Mouse (Mus musculus) liver, embryonic 13.5 days (tissue): Measurements from ENCODE around the gene Tsnax. TPM values are rescaled to one million over a fixed set of nuclear protein-coding genes. Genes with fewer than 3 reads are reported as not detected.

Experiments used
- ATAC-seq: fragments of 200-750 bp; cut with Nextera tagmentation; 2 replicates; pipeline ENCODE4 v1.8.0; 2017; ENCODE audit warnings: low read depth, mild to moderate bottlenecking, moderate number of reproducible peaks, moderate library complexity
- DNase-seq: peaks from one replicate; pipeline ENCODE4 v3.0.0; 2022
- H3K27ac ChIP-seq: fragments of 300-500 bp; sonication (generic); 2 replicates; pipeline ENCODE4 v1.5.1; 2015; ENCODE audit warnings: moderate library complexity, mild to moderate bottlenecking, inconsistent platforms
- H3K27me3 ChIP-seq: fragments of 300-500 bp; sonication (generic); 2 replicates; pipeline ENCODE4 v1.6.1; 2015; ENCODE audit warnings: mild to moderate bottlenecking, inconsistent platforms
- H3K36me3 ChIP-seq: fragments of 300-500 bp; sonication (generic); 2 replicates; pipeline ENCODE4 v1.6.1; 2015; ENCODE audit warnings: mild to moderate bottlenecking, inconsistent platforms
- H3K4me1 ChIP-seq: fragments of 300-500 bp; sonication (generic); replicated peaks from 2 replicates; pipeline ENCODE4 v1.6.1; 2015; ENCODE audit warnings: inconsistent platforms
- H3K4me2 ChIP-seq: fragments of 300-500 bp; sonication (generic); 2 replicates; pipeline ENCODE4 v1.6.1; 2015; ENCODE audit warnings: inconsistent platforms, mild to moderate bottlenecking, moderate library complexity
- H3K4me3 ChIP-seq: fragments of 300-500 bp; sonication (generic); replicated peaks from 2 replicates; pipeline ENCODE4 v1.5.1; 2015; ENCODE audit warnings: mild to moderate bottlenecking, inconsistent platforms
- H3K9ac ChIP-seq: fragments of 300-500 bp; sonication (generic); 2 replicates; pipeline ENCODE4 v1.6.1; 2015; ENCODE audit warnings: mild to moderate bottlenecking, inconsistent platforms
- H3K9me3 ChIP-seq: fragments of 300-500 bp; sonication (generic); replicated peaks from 2 replicates; pipeline ENCODE4 v1.6.1; 2016; ENCODE audit warnings: inconsistent platforms
- WGBS: fragments of 180-500 bp; shearing (Covaris S2); methylation state at CpG from one replicate; pipeline ENCODE4 v1.1.7; 2015; ENCODE audit not compliant: insufficient replicate concordance; 5-methylcytosine and 5-hydroxymethylcytosine counted together
- polyA plus RNA-seq: library from polyadenylated mRNA; unstranded; fragments of >200 nt; fragmentation: Nextera tagmentation; extraction: Ambion mirVana; gene quantifications from 2 replicates; pipeline ENCODE4 v1.2.1, GENCODE M21; 2015

Tsnax gene
- polyA plus RNA-seq, 1 experiment from 2014 or later, result 53.0 TPM

- ATAC-seq, result no peak
- H3K36me3 ChIP-seq, result no peaks in the 10 kb centered on the region
- DNase-seq, result no peak
- H3K9me3 ChIP-seq, result no peaks in the 10 kb centered on the region
- H3K27ac ChIP-seq, result no peak overlapping the region
- no peak overlapping the region for H3K4me3 ChIP-seq
- H3K4me2 ChIP-seq, result no peak overlapping the region
- peaks cover 7% of the 10 kb centered on the region; the same call in 1 of the 2 replicates for H3K4me1 ChIP-seq
- H3K9ac ChIP-seq, result no peak overlapping the region
- WGBS, result 17% methylated on average over 6 of the region's 6 CpGs
- 0 out of 2 replicates have a peak, but pooled peaks cover 17% of the 10 kb centered on the region for H3K27me3 ChIP-seq
Observed at GRCm38 (mm10) chr8:124991668-124991926, 21.2 kb upstream of the Tsnax start.

- Histone ChIP-seq H3K4me3 (no peak overlapping the region), H3K4me2 (no peak overlapping the region), H3K9ac (no peak overlapping the region), H3K27me3 (0 out of 2 replicates have a peak, but pooled peaks cover 13% of the 10 kb centered on the region), H3K4me1 (peaks cover 7% of the 10 kb centered on the region; the same call in 1 of the 2 replicates), H3K9me3 (0 out of 2 replicates have a peak, but pooled peaks cover 6% of the 10 kb centered on the region), H3K27ac (no peak overlapping the region), H3K36me3 (no peaks in the 10 kb centered on the region)
- no peak for DNase-seq
- no peak for ATAC-seq
- 47% methylated on average over 2 of the region's 2 CpGs for WGBS
Observed at GRCm38 (mm10) chr8:124995776-124996175, 17.0 kb upstream of the Tsnax start.

DNA sequence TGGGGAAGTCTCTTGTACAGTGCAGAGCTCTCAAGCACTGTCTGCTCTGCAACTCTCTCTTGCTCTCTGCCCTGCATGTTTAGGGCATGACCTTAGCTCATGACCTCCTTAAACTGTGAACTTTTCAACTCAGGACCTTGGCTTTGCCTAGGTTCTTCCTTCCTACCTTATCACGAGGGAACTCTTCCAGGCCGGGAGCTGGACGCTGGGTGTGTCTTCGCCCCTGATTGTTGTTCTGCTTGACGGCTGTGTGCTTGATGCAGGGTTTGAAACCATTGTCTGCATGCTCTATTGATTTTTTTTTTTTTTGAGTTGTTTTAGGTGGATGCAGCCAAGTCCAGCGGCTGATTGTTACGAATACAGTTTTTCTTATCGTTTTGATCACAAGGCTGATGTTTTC is 11.3 kb downstream of the Tsnax start:
- Histone ChIP-seq H3K4me2 (no peak overlapping the region), H3K4me1 (no peaks in the 10 kb centered on the region), H3K27me3 (no peaks in the 10 kb centered on the region), H3K4me3 (no peak overlapping the region), H3K9ac (no peak overlapping the region), H3K9me3 (no peaks in the 10 kb centered on the region), H3K36me3 (peaks cover 62% of the 10 kb centered on the region), H3K27ac (no peak overlapping the region)
- WGBS, result 77% methylated on average over 8 of the region's 8 CpGs
- ATAC-seq (no peak), DNase-seq (no peak)

GRCm38 (mm10) chr8:125027211-125027610 is 14.4 kb downstream of the Tsnax start:
- Histone ChIP-seq H3K4me2 (no peak overlapping the region), H3K36me3 (peaks cover 80% of the 10 kb centered on the region), H3K4me1 (peaks cover 12% of the 10 kb centered on the region), H3K9ac (no peak overlapping the region), H3K27ac (no peak overlapping the region), H3K4me3 (no peak overlapping the region), H3K27me3 (no peaks in the 10 kb centered on the region), H3K9me3 (no peaks in the 10 kb centered on the region)
- WGBS, result 86% methylated on average over 3 of the region's 3 CpGs
- DNase-seq, result no peak
- no peak for ATAC-seq

- Histone ChIP-seq H3K4me2 (no peak overlapping the region), H3K27me3 (no peaks in the 10 kb centered on the region), H3K9ac (no peak overlapping the region), H3K4me3 (no peak overlapping the region), H3K36me3 (peaks cover 89% of the 10 kb centered on the region), H3K9me3 (no peaks in the 10 kb centered on the region), H3K27ac (no peak overlapping the region), H3K4me1 (peaks cover 12% of the 10 kb centered on the region)
- ATAC-seq (no peak), DNase-seq (no peak)
- WGBS, result 75% methylated on average over 5 of the region's 5 CpGs
Observed at GRCm38 (mm10) chr8:125028841-125029240, 16.0 kb downstream of the Tsnax start.

DNA sequence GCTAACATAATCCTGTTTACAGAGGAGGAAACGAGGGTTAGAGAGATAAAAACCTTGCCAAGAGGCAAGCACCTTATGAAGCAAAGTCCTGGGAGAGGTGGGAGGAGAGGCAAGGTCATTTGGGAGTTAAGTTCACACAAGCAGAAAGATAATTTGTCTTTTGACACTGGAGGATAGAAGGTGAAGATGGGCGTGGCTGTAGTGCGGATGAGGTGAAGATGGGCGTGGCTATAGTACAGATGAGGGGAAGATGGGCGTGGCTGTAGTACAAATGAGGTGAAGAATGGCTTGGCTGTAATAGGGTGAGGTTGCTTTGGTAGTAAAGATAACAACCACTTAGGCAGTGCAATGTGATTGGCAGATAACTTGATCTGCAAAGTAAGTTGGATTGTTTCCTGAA is 18.5 kb downstream of the Tsnax start:
- Histone ChIP-seq H3K4me1 (peaks cover 14% of the 10 kb centered on the region), H3K27ac (no peak overlapping the region), H3K4me3 (no peak overlapping the region), H3K9ac (no peak overlapping the region), H3K9me3 (no peaks in the 10 kb centered on the region), H3K4me2 (no peak overlapping the region), H3K27me3 (no peaks in the 10 kb centered on the region), H3K36me3 (peaks cover 70% of the 10 kb centered on the region)
- WGBS, result 29% methylated on average over 5 of the region's 5 CpGs
- DNase-seq (peak; percentile 24), ATAC-seq (peak; percentile 62; the same call in 1 of the 2 replicates)

DNA sequence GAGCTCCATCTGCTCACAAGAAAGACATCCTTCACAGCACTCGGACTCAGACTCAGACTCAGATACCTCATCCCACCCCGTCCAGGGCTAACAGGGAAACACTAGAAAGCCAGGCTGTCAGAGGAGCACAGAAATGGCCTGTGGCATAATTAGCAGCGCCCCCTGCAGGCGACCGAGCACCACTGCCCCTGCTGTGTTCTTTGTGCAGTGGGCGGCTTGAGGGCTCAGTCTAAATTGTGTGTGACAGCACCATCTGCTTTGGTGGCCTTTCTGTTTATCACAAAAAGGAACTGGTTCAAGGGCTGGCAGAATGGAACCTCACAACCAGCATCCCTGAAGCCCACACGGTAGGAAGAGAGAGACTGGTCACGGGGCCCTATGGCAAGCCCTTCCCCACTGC is 21.9 kb downstream of the Tsnax start:
- peaks cover 62% of the 10 kb centered on the region for H3K36me3 ChIP-seq
- H3K9me3 ChIP-seq, result no peaks in the 10 kb centered on the region
- peaks cover 21% of the 10 kb centered on the region for H3K4me1 ChIP-seq
- H3K4me3 ChIP-seq, result no peak overlapping the region
- DNase-seq (no peak), ATAC-seq (no peak)
- no peak overlapping the region for H3K9ac ChIP-seq
- H3K27me3 ChIP-seq, result no peaks in the 10 kb centered on the region
- no peak overlapping the region for H3K4me2 ChIP-seq
- H3K27ac ChIP-seq, result no peak overlapping the region
- WGBS, result 41% methylated on average over 8 of the region's 8 CpGs

GRCm38 (mm10) chr8:125037081-125037480 is 24.3 kb downstream of the Tsnax start:
- ATAC-seq, result peak; percentile 43; the same call in 1 of the 2 replicates
- no peak overlapping the region for H3K4me3 ChIP-seq
- H3K4me1 ChIP-seq, result 0 out of 2 replicates have a peak, but pooled peaks cover 9% of the 10 kb centered on the region
- H3K4me2 ChIP-seq, result peak overlapping the region; percentile 16; the same call in 1 of the 2 replicates
- H3K9me3 ChIP-seq, result no peaks in the 10 kb centered on the region
- WGBS, result 76% methylated on average over 7 of the region's 7 CpGs
- H3K27ac ChIP-seq, result peak overlapping the region; percentile 37
- H3K9ac ChIP-seq, result no peak overlapping the region
- DNase-seq, result no peak
- H3K36me3 ChIP-seq, result peaks cover 48% of the 10 kb centered on the region
- no peaks in the 10 kb centered on the region for H3K27me3 ChIP-seq

DNA sequence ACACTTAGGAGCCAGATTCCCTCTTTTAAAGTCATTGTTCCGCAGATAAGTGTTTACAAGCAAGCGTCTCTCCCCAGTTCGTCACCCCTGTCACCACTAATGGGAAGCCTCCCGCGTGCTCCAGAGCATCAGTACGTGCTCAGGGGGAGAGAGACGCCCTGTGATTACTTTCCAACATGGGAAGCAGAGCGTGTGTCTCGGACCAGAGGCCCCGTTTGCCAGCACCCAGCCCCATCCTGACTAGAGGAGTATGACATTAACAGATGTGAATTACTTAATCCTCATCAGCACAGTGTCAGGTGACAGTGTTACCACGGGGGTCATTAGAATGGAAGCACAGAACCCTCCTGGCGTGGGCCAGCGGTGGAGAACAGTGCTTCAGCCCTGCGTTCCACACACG is 25.9 kb downstream of the Tsnax start:
- ATAC-seq, result no peak
- Histone ChIP-seq H3K4me3 (no peak overlapping the region), H3K36me3 (peaks cover 36% of the 10 kb centered on the region), H3K27me3 (no peaks in the 10 kb centered on the region), H3K27ac (no peak overlapping the region), H3K9me3 (no peaks in the 10 kb centered on the region), H3K9ac (no peak overlapping the region), H3K4me2 (no peak overlapping the region), H3K4me1 (0 out of 2 replicates have a peak, but pooled peaks cover 9% of the 10 kb centered on the region)
- no peak for DNase-seq
- 87% methylated on average over 15 of the region's 15 CpGs for WGBS

GRCm38 (mm10) chr8:125040587-125041375 is 28.0 kb downstream of the Tsnax start:
- Histone ChIP-seq H3K4me3 (no peak overlapping the region), H3K4me1 (0 out of 2 replicates have a peak, but pooled peaks cover 7% of the 10 kb centered on the region), H3K9me3 (no peaks in the 10 kb centered on the region), H3K4me2 (no peak overlapping the region), H3K27ac (no peak overlapping the region), H3K9ac (no peak overlapping the region), H3K36me3 (peaks cover 33% of the 10 kb centered on the region), H3K27me3 (no peaks in the 10 kb centered on the region)
- 68% methylated on average over 15 of the region's 15 CpGs for WGBS
- no peak for ATAC-seq
- no peak for DNase-seq

DNA sequence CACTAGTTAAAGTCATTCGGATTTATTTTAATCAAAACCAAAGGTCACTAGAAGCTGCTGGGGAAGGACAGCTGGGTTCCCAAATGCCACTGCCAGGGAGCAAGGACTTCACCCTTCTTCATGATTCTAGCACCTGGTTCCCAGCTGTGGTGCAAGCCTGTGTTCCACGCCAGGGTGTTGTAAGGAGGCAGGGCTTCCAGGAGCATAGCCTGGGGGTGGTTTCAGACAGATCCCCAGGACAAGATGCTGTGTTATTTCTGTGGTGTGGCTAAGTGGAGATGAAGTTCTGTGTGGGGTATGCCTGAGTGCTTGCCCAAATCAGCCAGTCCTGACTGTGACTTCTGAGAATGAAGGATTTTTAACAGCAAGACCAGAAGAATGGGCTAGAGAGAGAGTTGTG is 28.7 kb downstream of the Tsnax start:
- no peak for ATAC-seq

GRCm38 (mm10) chr8:125043394-125043793 is 30.6 kb downstream of the Tsnax start:
- Histone ChIP-seq H3K4me3 (no peak overlapping the region), H3K9ac (no peak overlapping the region), H3K36me3 (peaks cover 21% of the 10 kb centered on the region), H3K4me2 (no peak overlapping the region), H3K27ac (no peak overlapping the region), H3K4me1 (no peaks in the 10 kb centered on the region), H3K27me3 (no peaks in the 10 kb centered on the region), H3K9me3 (no peaks in the 10 kb centered on the region)
- ATAC-seq (no peak), DNase-seq (no peak)
- WGBS, result 77% methylated on average over 7 of the region's 7 CpGs

More for the DNA sequence above, 28.7 kb downstream of the Tsnax start:
- H3K27me3 ChIP-seq, result no peaks in the 10 kb centered on the region
- H3K4me1 ChIP-seq, result 0 out of 2 replicates have a peak, but pooled peaks cover 7% of the 10 kb centered on the region
- DNase-seq, result no peak
- no peak overlapping the region for H3K9ac ChIP-seq
- no peaks in the 10 kb centered on the region for H3K9me3 ChIP-seq
- H3K4me2 ChIP-seq, result no peak overlapping the region
- no peak overlapping the region for H3K4me3 ChIP-seq
- no peak overlapping the region for H3K27ac ChIP-seq
- H3K36me3 ChIP-seq, result peaks cover 30% of the 10 kb centered on the region
- WGBS, result 63% methylated on average over 2 of the region's 2 CpGs
